Mouse (Mus musculus) naive thymus-derived CD4-positive, alpha-beta T cell, adult 5 months (primary cell): ENCODE measurements around the gene Gpatch2l. TPM values are rescaled to one million over a fixed set of nuclear protein-coding genes. Genes with fewer than 3 reads are reported as not detected.

Experiments
- polyA plus RNA-seq: library from polyadenylated mRNA; unstranded; fragments of 100-300 nt; shearing (Covaris generic); gene quantifications from one replicate; pipeline ENCODE4 v1.2.1, GENCODE M21; 2017

The Gpatch2l gene
- 35.3 TPM for polyA plus RNA-seq

GRCm38 (mm10) chr12:86241604-86242536 is at the start of gene Gpatch2l:
Gpatch2l (plus strand) TSS chr12:86241858.

Other genes starting within 250 kb of the Gpatch2l start
- 0.87 TPM for gene Tgfb3, start 162.8 kb upstream of the Gpatch2l start, polyA plus RNA-seq
- not detected for gene Ift43, start 159.3 kb upstream of the Gpatch2l start, polyA plus RNA-seq
- gene Esrrb, start 119.3 kb downstream of the Gpatch2l start, polyA plus RNA-seq: not detected